Mouse (Mus musculus): ENCODE results near the gene Gtf3c5.

Gtf3c5 gene

DNA sequence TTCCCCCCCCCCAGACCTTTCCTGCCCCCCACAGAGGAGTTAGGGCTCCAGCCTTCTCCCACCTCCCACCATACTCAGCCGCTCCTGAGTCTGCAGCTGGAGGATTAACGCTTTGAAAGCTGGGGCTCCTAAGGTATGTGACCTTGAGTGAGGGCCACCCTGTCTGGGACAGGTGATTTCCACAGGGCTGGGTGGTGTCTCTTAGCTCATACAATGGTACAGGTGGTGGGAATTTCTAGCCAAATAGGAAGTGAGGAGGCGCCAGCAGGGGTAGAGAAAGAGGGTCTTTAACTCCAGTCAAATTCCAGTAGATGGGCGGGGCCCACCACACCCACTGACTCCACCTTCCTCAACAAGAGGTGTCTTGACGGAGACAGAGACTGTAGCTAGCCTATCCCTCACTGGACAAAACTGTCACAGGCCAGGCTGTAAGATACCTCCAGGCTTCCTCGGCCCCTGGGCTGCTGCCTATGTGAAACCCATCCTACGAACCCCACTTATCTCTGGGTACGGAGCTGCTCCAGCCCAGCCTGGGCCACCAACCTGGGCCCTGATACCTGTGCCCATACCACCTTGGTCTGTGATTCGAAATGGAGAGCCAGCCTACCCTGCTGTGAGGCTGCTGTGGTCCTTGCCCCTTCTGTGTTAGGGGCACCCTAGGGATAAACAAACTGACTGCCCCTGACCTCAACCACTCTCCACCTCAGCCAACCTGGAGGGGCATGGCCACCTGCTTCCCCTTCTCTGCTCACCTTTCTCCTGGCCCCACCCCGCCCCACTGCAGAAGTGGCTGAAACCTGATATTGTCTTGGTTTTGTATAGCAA, 24.0 kb upstream of the Gtf3c5 start:
- no peak for DNase-seq

DNA sequence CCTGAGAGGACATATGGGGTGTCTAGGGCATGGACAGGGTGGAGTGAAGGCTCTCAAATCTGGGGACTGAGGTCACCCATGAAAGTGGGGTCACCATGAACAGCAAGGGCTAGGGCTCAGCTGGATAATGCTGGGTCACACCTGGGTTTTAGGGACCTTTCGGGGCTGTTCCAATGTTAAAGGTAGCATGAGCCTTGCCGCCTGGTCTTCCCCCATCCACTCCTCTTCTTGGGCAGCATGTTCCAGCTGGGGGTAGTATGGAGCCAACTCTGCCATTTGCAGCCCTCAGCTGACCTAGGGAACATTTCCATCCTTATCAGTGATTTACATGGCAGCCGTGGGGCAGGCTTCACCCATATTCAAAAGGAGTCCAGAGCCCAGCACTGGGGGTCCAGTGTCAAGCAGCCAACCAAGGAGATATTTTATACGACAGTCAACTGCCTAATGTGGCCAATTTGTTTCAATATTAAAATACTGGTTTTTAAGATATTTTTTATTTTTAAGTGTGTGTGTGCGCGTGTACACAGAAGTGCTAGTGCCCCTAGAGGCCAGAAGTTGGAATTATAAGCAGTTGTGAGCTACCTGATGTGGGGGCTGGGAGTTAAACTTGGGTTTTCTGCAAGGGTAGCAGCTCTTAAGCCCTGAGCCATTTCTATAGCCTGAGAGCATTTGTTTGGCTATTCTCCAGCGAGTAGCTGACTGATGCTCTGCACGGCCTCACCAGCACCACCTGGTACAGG, 23.2 kb upstream of the Gtf3c5 start:
- no peak for DNase-seq

DNA sequence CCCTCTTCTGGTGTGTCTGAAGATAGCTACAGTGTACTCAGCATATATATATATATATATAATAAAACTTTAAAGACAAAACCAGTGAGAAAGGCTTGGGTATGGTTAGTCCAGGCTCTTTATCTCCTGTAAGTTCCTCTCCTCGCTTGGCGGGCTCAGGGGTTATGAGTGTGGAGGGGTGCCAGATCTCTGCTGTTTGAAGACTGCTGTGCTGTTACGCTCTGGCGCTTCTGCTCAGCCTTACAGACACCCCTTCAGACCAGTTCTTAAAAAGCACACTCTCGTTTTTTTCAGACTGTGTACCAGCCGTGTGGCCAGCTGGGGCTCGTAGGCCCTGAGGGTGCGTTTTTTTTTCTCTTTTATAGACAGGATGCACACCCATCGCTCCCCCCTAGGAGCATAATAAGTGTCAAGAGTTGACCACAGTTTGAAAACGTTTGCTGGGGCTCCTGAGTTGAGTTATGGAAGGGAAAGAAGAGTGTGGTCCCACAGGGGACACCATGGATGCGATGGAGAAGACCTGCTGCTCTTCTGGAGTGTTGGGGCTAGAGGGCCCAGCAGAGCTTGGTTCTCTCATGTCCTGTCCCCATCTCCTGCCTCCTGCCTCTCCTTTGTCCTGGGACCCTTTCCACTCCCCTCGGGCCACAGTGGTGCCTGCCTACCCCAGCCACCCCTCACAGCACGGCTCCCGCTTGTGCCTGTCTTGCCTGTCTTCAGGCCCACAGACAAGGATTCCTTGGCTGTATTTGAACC, 22.4 kb upstream of the Gtf3c5 start:
- no peak for DNase-seq

DNA sequence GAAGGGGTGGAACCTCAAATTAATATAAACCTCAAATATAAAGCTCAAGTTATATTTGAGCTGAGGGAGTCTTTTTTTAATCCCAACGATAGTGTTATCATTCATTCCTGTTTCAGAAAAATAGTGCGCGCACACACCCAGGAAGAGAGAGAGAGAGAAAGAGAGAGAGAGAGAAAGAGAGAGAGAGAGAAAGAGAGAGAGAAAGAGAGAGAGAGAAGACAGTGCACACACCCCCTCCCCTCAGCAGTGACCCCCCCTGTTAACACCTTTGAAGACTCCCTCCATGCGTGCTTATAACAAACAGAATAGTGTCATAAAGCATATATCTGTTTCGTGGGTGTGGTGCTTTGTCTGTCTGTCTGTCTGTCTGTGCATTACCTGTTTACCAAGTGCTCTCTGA, 20.0 kb upstream of the Gtf3c5 start:
- no peak for DNase-seq

DNA sequence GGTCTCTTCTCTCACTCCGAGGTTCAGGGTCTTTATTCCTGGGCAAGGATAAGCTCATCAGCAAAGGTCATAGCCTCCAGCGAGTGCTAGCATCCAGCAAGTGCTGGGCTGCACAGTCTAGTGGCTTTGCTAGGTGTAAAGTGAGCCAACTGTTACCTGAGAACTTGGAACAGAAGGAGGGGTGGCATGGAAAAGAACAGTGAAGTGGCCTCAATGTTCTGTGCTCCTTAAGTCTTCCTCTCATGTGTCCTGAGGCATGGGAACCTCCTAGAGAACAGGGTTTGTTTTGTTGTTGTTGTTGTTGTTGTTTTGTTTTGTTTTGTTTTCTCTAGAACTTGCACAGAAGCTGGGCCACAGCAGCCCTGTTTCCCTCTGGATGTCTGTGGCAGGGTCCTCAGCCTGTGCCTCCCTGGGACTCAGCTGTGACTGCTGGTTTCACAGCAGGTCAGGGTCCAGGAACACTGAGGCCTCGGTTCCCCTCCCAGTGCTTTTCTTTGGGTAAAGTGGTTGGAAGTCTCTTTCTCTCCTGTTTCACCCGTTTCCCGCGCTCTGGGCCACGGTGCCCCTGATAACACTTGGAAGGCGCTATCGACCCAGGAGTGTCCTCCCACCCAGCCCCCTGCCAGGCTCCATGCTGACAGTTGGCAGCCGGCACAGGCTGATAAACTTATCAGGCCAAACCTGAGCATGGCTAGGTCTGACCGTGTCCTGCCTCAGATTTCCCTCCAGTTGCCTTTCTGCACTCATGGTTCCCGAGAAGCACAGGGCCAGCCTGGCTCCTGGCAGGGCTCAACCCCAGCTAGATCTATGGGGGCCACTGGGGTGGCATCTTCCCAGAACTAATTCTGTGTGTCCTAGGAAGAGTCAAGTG, 18.4 kb upstream of the Gtf3c5 start:
- DNase-seq = no peak

DNA sequence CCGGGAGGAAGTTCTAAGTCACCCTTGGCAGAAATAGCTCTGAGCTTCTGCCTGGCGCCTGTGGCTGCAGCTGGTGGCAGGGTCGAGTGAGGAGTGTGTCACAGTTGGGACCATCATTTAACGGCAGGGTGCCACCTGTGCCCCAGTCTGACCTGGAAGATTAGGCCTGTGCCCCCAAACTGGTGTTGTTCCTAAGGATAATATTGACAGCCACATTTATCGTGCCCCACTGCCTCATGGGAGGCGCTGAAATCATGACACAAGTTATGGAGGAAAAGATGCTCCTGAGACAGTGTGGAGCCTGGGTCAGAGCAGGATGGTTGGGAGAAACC, 16.0 kb upstream of the Gtf3c5 start:
- DNase-seq = no peak

DNA sequence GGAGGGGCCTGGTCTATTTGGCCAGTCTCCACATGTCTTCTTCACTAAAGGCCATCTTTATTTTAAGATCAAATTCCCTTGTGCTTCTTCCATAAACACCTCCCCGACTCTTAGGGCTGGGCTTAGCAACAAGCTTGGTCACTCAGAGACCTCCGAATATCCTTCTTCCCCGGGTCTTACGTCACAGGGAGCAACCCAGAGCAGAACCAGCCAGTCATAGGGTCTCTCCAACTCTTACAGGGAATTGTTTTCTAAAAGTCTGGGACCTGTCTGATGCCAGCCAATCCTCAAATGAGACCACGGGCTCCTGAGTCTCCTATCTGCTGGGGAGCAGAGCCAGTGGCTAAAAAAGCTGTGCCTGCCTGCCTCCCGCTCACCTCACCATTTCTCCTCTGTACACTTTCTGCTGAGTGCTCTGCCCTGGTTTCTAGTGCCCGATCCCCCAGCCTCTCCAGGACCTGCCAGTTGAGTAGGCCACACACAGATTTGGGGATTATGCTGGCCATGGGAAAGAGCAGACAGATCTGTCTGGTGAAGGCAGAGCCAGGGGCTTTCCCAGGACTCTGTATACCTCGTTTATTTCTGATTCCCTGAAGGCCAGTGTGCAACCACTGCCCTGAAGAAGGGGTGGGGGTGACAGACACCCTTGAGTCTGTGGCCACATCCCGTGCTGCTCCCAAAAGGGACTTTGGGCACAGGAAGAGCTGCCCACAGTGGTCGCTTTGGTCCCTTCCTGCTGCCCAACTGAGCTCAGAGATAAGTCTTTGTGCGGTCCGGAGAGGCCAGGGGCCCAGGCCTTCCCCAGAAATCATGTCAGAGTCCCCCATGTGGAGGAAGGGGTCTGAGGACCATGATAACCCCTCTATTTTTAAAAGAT, 15.4 kb upstream of the Gtf3c5 start:
- DNase-seq = no peak

DNA sequence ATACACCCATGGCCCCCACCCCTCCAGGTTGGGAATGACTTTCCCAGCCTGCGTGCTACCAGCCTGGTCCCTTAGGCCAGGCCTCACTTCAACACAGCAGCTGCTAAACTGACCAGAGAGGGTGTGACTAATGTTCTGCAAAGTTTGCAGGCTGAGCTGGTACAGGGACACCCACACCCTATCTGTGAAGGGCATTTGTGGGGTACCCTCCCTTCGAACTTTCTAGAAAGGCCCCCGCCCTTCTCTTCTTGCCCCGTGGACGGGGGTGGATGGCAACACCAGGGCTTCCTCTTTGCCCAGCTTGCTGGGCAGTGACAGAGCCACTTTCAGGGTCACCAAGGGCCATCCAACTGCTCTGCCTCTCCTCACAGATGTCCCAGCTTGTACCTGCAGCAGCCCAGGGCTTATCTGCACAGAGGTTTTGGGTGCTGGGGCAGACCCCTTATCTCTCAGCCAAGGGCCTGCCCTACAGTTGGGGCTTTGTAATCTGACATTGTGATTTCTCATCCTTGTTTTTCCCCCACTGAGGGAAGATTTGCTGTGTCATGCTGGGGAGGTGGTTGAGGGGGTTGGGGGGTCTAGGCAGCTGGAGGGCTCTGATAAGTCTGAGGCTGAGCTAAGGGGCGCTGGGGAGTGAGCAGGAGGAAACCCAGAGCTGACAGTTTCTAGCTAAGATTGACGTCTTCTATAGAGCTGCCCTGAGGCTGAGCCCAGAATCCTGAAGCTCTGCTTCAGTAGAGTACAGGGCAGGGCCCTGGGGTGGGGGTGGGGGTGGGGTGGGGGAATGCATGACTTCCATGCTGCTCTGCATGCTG, 14.4 kb upstream of the Gtf3c5 start:
- no peak for DNase-seq

DNA sequence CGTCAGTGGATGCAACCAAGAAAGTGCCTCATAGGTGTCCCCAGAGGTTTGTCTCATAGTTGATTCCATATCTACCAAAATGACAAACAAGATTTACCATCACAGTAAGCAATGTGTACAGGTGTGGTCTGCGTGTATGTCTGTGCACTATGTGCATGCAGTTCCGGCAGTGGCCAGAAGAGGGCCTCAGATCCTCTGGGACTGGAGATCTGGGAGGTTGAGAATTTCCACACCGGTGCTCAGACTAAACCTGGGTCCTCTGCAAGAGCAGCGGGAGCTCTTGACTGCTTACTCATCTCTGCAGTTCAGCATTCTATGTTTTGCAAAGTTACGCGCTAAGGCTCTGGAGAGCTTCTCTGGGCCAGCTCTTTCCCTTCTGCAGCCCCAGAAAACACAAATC, 13.4 kb upstream of the Gtf3c5 start:
- no peak for DNase-seq

DNA sequence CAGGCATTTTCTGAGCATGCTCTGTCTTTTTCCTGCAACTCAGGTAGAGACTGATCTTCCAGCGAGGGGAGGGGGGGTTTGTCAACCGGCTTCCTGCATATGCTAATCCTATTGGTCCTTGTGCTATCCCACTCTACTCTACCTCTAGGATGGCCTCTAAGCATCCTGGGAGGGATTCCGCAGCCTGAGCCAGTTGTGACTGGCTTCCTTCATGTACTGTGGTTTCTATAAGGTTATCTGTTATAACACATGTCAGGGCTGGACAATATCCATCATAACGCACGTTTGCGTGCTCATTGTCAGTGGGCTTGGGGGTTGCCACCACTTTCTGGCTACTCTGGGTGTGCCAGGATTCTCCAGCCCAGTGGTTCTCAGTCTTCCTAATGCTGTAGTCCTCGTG, 12.5 kb upstream of the Gtf3c5 start:
- no peak for DNase-seq

DNA sequence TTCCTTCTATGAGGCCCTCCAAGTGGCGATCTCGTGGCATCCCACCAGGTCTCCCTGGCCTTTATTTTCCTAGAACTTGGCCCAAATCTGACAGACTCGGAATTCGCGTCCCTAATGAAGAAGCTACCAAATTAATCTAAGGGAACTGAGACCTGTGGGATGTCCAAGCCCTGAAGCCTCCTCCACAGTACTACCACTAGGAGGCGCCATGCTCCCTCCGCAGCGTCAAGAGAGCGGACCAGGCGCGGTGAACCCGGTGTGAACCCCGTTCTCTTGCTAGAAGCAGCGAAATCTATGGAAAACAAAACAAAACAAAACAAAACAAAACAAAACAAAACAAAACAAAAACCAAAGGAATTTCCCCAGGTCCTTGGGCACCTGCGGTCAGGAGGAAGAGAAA, 9.3 kb upstream of the Gtf3c5 start:
- peak; percentile 67 for DNase-seq

DNA sequence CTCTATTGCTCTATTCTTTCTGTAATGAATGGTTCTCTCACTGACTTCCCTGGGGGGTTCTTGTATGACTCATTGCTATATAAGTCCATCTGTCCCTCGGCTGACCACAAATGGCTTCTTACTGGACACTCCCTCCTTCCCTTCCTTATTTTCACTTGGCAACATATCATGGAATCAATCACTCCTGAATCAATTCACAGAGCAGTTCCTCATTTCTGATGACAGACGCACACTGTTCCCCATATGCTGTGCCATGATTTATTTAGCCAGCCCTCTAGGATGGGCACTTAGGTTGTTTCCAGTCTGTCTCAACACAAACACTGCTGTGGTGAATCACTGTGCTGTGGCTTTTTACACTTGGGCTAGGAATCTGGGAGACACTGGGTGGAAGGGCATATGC, 7.9 kb upstream of the Gtf3c5 start:
- DNase-seq = no peak

DNA sequence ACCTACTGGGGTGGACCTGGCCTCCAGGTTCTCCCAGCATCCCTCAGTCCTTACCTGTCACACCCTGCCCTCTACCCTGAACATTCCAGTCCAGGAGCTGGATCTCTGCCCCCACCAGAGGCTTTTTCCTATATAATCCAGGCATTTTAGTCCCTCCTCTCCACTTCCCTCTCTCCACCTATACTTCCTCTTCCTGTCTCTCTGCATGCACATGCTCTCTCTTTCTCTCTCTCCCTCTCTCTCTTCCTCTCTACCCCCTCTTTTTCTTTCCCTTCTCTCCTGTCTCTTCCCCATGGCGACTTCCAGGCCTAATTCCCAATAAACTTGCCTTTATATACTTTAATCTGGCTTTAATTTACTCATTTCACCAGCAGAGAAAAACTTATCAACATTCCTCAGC, 5.0 kb upstream of the Gtf3c5 start:
- no peak for DNase-seq

DNA sequence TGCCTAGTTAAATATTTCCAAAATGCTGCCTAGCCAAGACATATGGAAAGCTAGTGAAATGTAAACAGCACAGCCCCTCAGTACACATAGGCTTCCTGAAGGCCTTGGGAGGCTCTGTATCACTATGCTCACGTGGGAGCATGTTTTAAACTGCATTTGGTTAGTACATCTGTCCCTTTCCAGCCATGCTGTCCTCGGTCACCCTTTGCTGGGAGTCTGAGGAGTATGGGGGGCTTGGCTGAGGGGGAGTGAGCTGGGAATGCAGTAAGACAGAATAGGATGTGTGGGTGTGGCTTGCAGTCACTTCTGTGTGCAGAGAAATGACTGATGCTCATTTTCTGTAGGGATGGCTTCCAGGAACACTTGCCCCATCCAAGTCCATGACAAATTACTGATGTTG, 2.2 kb upstream of the Gtf3c5 start:
- no peak for DNase-seq

DNA sequence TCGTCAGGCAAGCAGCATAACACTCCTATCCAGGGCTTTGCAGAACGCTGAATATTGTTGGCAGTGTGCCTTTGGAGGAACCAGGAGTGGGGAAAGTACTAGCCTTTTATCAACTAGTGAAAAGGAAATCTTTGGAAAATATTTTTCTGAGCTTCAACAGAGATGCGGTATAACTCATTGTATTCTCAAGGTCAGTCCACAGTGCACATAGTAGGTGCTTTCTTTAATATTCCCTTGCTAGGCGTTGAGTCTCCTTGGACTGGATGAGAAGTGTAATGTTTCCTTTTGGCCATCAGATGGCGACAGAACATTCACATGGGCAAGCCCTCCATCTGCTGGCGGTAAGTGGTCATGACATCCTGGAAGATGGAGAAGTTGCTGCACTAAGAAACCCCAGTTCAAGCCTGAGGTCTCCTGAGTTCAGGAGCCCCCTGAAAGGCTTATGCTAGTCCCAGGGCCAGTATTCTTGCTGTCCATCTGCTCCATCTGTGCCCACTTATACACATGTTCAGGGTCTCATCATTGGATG, 1.6 kb upstream of the Gtf3c5 start:
- peak; percentile 79 to 84 for DNase-seq

DNA sequence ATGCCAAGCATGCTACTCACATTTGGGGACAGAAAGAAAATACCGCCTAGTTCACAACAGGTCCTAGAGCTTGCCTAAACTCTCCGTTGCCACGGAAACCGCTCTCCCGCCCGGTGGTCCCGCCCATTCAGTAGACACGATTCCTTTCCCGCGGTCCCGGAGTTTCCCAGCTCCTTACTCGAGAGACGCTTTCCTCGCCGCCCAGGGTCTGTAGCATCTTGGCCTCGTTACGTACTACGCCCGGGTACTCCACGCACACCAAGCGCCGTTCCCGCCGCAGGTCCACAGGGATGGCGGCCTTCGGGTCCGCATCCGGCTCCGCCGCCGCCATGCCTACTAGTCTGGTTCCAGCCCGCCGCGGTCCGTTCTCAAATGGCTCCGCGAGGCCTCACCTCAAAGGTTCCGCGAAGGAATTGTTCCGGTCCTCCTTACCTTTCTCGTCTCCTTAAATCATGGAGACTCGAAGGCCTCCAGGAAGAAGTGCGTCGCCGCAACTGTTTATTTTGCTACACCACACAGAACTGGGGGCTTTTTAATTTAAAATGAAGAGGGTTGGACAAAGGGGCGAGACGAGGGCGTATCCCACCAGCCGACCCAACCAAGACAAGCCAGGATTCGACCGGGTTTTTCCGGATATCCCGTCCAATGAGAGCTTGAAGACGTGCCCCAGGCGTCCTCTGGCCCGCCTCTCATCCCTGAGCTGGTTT, 751 bp downstream of the Gtf3c5 start:
- DNase-seq = peak; percentile 85 to 94

DNA sequence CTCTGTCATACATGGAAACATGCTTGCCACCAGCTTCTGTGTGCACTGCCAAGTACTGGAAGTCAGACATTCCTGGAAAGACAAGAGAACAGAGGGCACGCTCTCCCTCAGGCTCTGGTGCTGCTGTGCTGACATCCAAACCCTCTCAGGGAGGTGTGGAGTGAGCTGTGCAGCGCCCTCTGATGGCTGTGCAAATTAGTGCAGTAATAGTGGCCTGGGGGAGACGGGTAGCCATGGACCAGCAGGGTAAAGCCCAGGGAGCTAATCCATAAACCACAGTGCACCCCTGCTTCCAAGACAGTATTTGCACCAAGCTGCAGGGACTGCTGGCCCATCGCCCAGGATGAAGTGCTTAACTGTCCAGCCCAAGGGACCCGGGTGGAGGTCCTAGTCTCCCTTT, 5.5 kb downstream of the Gtf3c5 start:
- no peak for DNase-seq

DNA sequence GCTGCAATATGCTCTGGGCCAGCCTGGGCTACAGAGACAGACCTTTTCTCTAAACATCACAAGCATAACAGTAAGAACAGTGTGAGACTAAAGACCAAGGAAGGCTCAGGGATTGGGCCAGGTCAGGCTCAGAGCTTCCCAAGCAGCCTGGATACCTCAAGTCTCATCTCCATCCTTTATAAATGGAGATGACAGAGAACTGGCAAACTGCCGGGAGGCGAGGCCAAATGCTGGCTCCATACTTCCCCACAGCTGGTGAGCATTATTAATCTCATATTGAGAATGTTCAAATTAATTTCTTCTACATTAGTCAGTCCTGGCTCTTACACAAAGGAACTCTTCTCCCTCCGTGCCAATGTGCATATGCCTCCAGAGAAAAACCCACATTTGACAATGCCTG, 6.7 kb downstream of the Gtf3c5 start:
- DNase-seq = no peak

DNA sequence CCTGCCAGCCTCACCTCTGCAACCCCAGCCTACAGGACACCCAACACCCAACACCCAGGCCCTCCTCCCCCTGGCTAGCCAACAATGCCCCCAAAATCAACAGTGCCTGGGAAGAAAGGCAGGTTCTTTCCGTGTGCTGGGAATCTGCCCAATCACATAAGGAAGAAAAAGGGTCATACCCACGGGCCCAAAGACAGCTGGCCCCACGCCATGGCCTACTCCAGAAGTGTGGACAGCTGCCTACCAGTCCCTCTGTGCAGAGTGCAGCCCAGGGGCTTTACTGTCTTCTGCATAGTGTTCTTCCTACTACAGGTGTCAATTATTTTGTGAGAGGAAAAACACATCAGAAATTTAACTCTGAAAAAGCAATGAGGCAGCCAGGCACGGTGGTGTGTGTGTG, 8.2 kb downstream of the Gtf3c5 start:
- DNase-seq = no peak

DNA sequence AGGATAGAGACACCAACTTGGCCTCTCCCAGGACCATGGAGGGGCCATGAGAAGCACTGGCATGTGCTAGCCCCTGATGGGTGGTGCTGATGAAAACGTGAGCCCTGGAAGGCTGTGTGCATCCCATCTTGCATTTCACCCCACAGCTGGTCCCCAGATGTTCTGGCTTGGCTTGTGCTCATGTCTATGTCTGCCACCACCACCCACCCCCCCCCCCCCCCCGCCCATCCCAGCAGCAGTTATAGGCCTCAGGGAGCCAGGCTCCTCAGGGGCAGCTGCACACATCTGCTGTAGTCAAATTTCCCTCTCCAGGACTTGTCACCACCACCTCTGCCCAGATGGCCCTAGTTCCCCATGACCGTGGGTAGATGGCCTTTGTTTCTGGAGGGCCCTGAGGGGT, 13.6 kb downstream of the Gtf3c5 start:
- no peak for DNase-seq
